Mouse (Mus musculus) ES-Bruce4 (cell line): ENCODE data around the gene Aste1. TPM values are rescaled to one million over a fixed set of nuclear protein-coding genes. Genes with fewer than 3 reads are reported as not detected.

ENCODE experiments used
- H3K27ac ChIP-seq: 2 replicates; pipeline ENCODE4 v1.5.1; 2012; ENCODE audit warnings: low read length, inconsistent platforms; ENCODE audit not compliant: insufficient read depth
- H3K27me3 ChIP-seq: 2 replicates; pipeline ENCODE4 v1.6.1; 2012; ENCODE audit warnings: mild to moderate bottlenecking, low read length, inconsistent platforms; ENCODE audit not compliant: control insufficient read depth, poor library complexity, insufficient read depth, severe bottlenecking
- H3K36me3 ChIP-seq: 2 replicates; pipeline ENCODE4 v1.6.1; 2012; ENCODE audit warnings: inconsistent platforms, mild to moderate bottlenecking, low read length, moderate library complexity; ENCODE audit not compliant: control insufficient read depth, poor library complexity, insufficient read depth, severe bottlenecking
- H3K4me1 ChIP-seq: one replicate; pipeline ENCODE4 v1.8.1; 2011; ENCODE audit warnings: low read length; ENCODE audit not compliant: control insufficient read depth, insufficient read depth
- H3K4me3 ChIP-seq: 2 replicates; pipeline ENCODE4 v1.5.1; 2011; ENCODE audit warnings: low read depth, mild to moderate bottlenecking, low read length
- H3K9ac ChIP-seq: 2 replicates; pipeline ENCODE4 v1.6.1; 2012; ENCODE audit warnings: low read depth, mild to moderate bottlenecking, inconsistent platforms; ENCODE audit not compliant: poor library complexity, severe bottlenecking
- H3K9me3 ChIP-seq: replicated peaks from 2 replicates; pipeline ENCODE4 v1.6.1; 2012; ENCODE audit warnings: mild to moderate bottlenecking, low read length, inconsistent platforms; ENCODE audit not compliant: control insufficient read depth, poor library complexity, insufficient read depth, severe bottlenecking
- CTCF ChIP-seq: IDR thresholded peaks from one replicate; pipeline ENCODE4 v1.8.1; 2011; ENCODE audit warnings: low read depth, low read length
- EP300 ChIP-seq: IDR thresholded peaks from 2 replicates; pipeline ENCODE4 v1.6.1; 2011; ENCODE audit warnings: low read depth, low read length; ENCODE audit not compliant: insufficient read depth
- POLR2A ChIP-seq: IDR thresholded peaks from one replicate; pipeline ENCODE4 v1.8.1; 2011; ENCODE audit warnings: low read length; ENCODE audit not compliant: insufficient read depth
- polyA plus RNA-seq: library from polyadenylated mRNA; stranded (reverse); fragments of >200 nt; gene quantifications from 2 replicates; pipeline ENCODE4 v1.2.4, GENCODE M21; 2011; ENCODE audit warnings: low read depth; ENCODE audit not compliant: missing spikeins, insufficient read depth, insufficient read length

Gene Aste1
- polyA plus RNA-seq, 1 experiment = 11.0 TPM

DNA sequence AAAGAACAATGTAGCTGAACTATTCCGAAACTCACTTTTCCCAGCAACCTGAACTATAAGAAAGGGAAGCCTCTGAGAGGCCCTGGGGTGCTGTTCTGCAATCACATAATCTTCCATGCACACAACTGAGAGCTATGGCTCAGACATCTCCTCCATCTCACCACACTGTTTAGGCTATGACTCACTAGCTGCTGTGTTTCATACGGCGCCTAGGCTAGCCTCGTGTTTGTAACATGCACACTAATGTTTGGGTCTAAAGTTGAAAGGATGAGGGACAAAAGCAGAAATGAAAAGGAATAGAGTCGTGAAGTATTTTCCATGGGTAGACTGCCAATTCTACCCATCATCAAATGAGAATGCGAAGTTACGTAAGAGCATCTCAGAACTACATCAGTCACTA is 66.3 kb downstream of the Aste1 start:
- Histone ChIP-seq H3K4me3 (no peak overlapping the region), H3K9me3 (no peaks in the 10 kb centered on the region), H3K4me1 (no peaks in the 10 kb centered on the region), H3K27me3 (no peaks in the 10 kb centered on the region), H3K27ac (no peak overlapping the region), H3K36me3 (peaks cover 3% of the 10 kb centered on the region; the same call in 1 of the 2 replicates), H3K9ac (no peak overlapping the region)
- TF ChIP-seq EP300 = no peak
- TF ChIP-seq POLR2A = no peak
- TF ChIP-seq CTCF = no peak

Other genes with a start within 250 kb of the Aste1 start
- 0.30 TPM in 1 of 2 replicates, not detected in the other for gene Nek11, start 132 bp downstream of the Aste1 start, polyA plus RNA-seq
- 62.7 and 79.6 TPM in 2 replicates for gene Atp2c1, start 131.9 kb downstream of the Aste1 start, polyA plus RNA-seq
- gene Pik3r4, start 247.6 kb downstream of the Aste1 start, polyA plus RNA-seq = 29.7 and 31.9 TPM in 2 replicates